Mouse (Mus musculus) gastrocnemius, adult 18-20 months (tissue): ENCODE measurements at regions not wholly inside any gene's neighbourhood (a gene's known extent, or its start where the extent isn't known, plus 50 kb on each side); places are given as distances from the start of the nearest gene placed in this dataset.

Source experiments
- DNase-seq: peaks from one replicate; pipeline ENCODE4 v3.0.0; 2021; ENCODE audit warnings: low spot score

GRCm38 (mm10) chr9:43929312-43930036 lies 113.7 kb upstream of the Thy1 start:
- DNase-seq, result no peak

- DNase-seq, result no peak
Observed at GRCm38 (mm10) chr9:43930037-43930404, 113.2 kb upstream of the Thy1 start.

DNA sequence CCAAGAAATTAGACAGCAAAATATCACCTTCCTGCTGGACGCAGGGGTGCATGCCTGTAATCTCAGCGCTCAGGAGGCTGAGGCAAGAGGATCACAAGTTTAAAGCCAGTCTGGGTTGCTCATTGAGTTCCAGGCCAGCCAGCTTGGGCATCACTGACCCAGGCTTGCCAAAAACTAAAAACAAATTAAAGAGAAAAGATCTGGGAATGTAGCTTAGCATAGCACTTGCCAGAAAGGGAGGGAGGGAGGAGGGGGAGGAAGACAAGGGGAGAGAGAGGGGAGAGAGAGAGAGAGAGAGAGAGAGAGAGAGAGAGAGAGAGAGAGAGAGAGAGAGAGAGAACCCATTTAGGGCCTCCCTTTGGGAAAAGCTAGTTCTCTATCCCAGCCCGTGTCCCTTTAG lies 112.7 kb upstream of the Thy1 start:
- DNase-seq, result no peak

DNA sequence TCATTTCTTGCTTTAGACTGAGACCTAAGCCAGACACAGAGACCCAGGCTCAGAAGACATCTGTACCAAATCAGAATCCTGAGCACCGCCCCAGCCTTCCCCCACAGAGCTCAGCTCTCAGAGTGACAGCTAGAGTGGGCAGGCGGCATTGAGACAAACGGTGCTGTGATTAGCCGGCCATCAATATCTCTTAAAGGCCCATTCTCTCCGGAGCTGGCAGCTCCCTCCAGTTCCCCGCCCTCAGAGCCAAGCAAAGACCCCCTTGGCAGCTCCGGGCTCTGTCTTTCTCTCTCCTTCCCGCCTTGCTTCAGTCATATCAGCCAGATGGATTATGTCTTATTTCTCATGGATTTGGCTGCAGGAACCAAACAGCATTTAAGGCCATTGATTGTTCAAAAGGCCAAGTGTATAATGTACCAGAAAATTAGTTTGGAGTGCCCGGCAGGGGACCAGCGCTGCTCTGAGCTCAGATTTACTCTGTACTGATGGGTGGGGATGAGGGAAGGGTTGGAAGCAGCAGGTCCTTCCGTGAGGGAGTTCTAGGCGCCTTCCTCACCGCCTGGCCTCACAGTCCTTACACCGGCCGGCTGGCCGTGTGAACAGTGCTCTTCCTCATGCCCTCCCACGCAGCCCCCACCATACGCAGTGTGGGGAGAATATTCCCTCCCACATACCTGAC lies 109.0 kb upstream of the Thy1 start:
- no peak for DNase-seq

GRCm38 (mm10) chr9:43934691-43935064 lies 108.5 kb upstream of the Thy1 start:
- DNase-seq, result no peak

DNA sequence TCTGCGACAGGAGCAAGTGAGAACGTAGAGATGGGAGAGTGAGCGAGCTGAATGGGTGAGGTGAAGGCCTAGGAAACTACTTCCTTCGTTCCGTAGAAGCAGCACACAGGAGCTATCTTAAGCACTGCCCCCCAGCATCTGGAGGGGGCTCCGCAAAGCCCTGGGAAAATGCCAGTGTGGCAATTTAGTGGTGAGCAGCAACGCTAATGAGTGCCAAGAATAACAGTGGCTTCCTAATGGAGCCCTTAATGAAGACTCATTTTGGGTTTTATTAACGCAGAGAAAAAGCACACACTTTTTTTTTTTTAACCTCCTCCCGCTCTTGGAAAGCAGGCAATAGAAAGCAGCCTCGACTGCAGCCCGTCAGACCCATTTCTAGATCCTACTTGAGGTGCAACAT lies 103.8 kb upstream of the Thy1 start:
- DNase-seq, result no peak

DNA sequence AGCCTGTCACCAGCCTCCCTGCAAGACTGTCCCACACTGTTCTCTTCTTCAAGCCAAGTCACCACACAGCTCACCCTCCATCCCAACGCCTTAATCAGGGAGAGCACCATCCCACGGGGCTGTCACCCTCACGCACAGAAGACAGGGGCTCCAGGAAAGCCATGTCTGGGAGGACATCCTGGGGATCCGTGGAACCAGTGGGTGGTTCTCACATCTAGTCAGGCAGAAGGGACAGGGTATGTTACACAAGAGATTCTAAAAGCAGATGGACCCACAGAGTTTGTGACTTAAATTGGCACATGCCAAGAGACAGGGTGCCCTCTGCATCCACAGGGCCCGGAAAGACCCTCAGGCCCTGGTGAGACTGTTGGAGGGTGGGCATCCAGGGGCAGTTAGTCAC lies 101.0 kb upstream of the Thy1 start:
- DNase-seq, result no peak

GRCm38 (mm10) chr9:43943522-43943921 lies 99.7 kb upstream of the Thy1 start:
- no peak for DNase-seq

DNA sequence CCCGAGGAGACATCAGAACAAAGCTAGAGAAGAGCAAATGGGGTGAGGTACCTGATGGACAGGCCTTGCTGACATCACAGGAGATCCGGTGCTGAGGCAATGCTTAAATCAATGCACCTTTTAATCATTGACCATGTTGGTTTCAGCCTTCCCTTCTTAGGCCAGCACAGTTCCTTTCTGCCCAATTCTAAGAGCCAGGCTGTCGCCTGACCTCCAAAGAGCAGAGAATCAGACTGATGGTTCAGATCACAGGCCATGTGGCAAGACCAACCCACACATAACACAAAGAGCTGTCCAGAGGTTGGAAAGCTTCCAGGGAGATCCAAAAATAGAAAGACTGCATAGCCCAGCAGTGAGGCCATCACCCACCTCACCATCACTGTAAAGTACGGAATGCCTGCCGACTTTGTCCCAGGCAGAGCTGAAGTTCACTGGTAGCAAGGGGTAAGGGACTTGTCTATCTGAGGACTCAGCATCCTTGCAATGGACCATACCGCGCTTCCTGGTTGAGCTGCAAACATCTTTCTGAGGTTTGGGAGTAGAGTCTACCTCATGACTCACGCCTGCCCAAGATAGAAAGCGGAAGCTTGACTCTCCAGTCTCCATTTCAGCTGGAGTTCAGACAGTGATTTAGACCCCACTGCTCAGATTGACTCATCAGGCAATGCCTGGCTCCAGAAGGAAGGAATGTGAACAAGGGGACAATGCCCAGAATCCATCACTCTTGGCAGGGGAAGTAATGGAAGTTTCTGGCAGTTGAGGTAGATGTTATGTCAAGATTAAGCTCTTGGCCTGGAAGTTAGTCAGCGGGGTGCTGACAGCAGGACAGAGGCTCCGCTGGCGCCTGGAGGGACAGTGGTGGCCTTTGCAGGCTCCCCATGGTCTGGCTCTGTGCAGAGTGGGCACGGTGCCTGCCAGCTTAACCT lies 98.1 kb upstream of the Thy1 start:
- peak; percentile 16 for DNase-seq

DNA sequence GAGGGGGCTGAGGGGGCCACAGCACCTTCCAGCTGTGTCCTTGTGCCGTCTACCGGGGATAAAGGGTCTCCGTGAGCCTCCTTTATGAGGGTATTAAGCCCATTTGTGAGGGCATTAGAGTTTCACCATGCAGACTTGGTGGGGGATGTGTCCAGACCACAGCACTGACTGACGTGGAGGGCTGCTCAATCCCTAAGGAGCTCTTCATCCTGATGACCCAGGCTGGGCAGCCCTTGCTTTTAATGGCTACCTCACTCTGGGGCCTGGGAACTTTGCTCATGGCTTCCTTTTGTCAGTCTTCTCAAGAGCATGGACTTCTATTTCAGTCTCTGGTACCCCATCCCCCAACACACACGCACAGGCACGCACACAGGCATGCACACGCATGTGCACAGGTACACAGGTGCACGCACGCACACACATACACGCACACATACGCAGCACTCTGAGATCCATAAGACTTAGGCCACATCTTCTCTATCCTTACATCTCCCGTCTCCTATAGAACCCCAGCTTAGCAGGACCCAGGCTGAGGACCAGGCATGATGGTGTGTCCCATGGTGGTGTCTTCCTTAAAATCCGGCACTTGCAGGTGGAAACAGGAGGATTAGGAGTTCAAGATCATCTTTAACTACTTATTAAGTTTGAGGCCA lies 97.1 kb upstream of the Thy1 start:
- DNase-seq, result no peak

DNA sequence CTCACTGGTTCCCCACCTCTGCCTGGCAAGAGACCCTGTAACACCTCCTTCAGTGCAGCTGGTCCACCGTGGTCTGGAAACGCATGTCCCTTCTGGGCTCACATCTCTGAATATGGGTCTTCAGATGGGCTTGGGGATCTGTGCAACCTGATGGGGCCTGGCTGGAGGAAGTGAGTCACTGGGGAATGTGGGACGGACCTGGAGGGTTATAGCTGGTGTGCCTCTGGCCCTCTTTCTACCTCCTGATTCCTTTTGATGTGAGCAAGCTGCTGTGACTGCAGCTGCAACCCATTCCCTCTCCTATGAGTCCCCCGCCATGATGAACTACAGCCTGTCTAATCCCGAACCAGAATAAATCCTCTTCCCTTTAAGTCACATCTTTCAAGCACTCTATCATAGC lies 96.1 kb upstream of the Thy1 start:
- no peak for DNase-seq

DNA sequence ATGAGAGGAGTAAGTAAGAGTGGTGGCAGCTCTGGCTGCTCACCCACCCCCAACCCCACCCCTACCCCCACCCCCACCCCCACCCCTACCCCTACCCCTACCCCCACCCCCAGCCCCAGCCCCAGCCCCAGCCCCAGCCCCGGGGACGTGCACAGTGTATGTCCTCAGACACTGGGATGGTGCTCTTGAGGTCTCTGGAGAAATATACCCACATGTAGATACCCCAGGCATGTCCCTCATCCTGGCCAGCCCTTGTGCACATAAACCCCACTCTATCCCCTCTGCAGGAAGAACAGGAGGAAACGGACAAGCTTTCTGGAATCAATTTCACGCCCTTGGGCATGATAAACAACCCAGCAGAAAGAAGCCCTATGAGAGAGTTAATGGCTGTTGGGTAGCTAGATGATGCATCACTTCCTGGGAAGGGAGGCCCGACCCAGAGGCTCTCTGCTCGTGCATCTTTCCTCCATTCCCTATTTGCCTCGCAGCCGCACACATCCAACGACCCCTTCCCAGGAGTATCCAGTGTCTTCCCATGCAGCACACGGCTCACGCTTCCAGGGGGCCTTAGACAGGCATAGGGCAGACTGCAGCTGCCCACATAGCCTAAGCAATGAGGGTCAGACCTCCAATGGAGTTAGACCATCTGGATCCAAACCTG lies 95.6 kb upstream of the Thy1 start:
- DNase-seq, result no peak

GRCm38 (mm10) chr9:43953128-43953527 lies 90.1 kb upstream of the Thy1 start:
- DNase-seq, result peak; percentile 13

DNA sequence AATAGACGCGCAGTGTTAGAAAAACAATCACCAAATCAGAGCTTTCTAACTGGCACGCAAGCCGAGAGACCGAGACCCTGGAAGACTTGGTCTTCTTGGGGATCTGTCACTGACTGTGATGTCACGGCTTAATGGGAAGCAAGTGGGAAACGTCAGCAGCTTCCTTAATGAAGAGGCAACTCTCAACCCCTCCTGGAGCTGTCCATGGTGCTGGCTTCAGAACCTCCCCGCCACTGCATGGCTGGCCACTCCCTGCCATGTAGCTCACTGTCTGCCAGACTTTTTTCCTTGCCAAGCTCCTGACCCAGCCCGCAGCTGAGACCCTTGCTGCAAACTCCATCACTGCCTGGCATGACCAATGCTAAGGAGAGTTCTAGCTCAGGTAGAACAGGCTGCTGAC lies 83.6 kb upstream of the Thy1 start:
- no peak for DNase-seq

- no peak for DNase-seq
Observed at GRCm38 (mm10) chr9:43961431-43961830, 81.8 kb upstream of the Thy1 start.

DNA sequence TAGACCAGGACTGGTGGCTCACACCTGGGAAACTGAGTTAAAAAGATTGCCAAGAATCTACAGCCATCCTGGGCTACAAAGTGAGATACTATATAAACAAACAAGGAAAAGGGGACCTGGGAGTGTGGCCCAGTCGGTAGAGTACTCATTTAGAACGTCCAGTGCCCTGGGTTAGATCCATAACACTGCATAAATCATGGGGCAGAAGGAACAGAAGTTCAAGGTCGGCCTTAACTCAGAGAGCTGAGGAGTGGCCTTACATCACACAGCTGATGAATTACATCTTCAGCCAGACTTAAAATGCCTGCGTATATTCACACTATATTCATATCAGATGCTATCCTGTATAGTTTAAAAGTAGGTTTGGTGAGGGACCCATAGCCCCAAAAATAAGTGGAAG lies 78.0 kb upstream of the Thy1 start:
- no peak for DNase-seq

GRCm38 (mm10) chr9:43965811-43966210 lies 77.4 kb upstream of the Thy1 start:
- no peak for DNase-seq

DNA sequence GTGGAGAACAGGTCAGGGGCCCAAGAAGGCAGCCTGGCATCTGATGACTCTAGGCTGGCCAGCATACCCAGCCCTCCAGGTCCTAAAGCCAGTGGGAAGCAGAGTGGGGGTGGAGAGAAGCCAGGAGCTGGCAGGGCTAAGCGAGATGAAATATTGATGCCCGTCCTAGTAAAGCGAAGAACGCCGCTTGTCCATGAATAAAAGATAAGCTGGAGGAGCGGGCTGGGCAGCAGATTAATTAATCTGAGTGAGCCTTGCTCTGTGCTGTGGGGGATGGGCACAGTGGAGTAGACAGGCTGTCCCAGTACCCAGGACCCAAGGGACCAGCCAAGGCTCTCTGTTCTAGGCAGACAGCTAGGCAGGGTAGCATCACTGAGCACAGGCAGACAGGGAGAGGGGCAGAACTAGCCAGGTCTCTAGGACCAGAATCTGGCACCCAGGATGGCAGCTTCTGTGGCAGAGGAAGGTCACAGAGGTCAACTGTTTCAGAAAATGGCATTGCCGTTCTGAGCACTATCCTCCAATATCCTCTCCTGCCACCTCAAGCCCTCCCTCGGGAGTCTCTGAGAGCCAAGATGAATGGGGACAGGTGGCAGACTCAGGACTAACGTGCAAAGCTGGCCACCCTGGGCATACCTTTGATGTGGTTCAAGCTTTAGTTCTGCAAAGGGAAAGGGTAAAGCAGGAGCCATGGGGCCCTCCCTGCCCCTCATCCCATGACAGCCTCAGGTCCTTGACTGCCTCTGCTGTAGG lies 73.0 kb upstream of the Thy1 start:
- DNase-seq, result no peak

DNA sequence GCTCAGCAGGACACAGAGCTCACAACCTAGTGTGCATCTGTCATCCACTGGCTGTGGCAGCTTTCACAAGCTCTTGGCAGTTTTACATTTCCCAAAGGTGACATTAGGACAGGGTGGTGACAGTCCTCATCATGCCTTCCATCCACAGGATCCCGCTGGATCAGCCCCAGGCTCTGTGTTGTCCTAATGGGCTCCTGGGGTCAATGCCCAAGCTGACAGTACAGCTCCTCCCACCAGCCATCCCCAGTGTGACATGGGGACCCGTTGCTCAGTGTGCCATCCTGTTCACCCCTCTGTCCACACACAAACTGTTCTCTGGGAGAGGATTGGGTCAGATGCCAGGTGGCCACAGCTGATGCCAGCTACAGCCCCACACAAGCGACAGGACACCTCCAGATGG lies 72.3 kb upstream of the Thy1 start:
- DNase-seq, result no peak

GRCm38 (mm10) chr9:43972290-43972689 lies 70.9 kb upstream of the Thy1 start:
- peak; percentile 81 for DNase-seq

DNA sequence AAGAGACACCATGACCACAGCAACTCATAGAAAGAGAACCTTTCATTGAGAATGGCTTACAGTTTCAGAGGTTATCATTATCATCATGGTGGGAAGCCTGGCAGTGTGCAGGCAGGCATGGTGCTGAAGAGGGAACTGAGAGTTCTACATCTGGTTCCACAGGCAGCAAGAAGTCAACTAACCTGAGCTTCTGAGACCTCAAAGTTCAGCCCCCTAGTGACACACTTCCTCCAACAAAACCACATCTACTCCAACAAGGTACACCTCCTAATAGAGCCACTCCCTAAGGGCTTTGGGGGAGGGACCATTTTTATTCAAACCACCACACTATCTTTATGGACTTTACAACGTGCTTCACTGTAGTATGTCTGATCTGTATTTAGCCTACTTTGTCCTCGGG lies 67.8 kb upstream of the Thy1 start:
- no peak for DNase-seq
